Mouse (Mus musculus) MEL-GATA-1-ER (cell line): ENCODE data around the gene Dhx37.
"Not testable (repeated sequence)": the region's sequence is repeated elsewhere in the genome, so short reads cannot be mapped to it uniquely, and the experiment has no call there.

Source experiments
- DNase-seq: peaks from one replicate; pipeline ENCODE4 v3.0.0-alpha.2; 2012; ENCODE audit warnings: low read depth; ENCODE audit errors: extremely low read depth

Gene Dhx37

DNA sequence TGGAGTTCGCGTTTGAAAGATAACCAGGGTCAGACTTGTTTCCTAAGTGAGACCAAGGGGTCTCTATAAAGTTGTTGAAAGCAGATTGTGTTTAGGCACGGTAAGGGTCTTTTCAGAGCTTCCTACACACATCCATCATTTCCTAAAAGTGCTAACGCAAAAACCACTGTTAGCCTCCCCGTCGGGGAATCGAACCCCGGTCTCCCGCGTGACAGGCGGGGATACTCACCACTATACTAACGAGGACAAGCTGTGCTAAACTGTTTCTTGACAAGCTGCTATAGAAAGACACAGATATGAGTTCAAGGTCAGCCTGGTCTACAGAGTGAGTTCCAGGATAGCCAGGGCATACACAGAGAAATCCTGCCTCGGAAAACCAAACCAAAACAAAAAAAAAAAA lies 25.1 kb downstream of the Dhx37 start:
- DNase-seq: peak; percentile 95

DNA sequence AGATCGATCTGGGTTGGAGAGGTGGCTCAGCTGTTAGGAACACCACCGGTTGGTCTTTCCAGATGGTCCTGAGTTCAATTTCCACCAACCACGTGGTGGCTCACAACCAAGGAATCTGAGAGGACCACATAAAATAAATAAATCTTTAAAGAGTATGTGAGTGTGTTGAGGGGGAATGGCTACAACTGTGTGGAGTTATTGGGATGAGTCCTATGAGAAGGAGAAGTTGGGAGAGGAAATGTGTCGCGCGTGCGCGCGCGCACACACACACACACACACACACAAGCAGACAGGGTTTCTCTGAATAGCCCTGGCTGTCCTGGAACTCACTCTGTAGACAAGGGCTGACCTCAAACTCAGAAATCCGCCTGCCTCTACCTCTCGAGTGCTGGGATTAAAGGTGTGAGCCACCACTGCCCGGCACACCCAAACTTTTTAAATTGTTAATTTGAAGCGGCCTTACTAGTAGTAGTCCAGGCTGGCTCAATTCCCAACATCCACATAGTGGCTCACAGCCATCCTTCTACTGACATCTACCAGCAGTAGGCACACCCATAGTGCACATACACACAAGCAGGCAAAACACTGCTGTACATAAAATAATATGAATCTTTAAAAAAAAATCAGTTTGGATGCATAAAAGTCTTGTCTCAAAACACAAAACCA lies 25.9 kb downstream of the Dhx37 start:
- no peak for DNase-seq

DNA sequence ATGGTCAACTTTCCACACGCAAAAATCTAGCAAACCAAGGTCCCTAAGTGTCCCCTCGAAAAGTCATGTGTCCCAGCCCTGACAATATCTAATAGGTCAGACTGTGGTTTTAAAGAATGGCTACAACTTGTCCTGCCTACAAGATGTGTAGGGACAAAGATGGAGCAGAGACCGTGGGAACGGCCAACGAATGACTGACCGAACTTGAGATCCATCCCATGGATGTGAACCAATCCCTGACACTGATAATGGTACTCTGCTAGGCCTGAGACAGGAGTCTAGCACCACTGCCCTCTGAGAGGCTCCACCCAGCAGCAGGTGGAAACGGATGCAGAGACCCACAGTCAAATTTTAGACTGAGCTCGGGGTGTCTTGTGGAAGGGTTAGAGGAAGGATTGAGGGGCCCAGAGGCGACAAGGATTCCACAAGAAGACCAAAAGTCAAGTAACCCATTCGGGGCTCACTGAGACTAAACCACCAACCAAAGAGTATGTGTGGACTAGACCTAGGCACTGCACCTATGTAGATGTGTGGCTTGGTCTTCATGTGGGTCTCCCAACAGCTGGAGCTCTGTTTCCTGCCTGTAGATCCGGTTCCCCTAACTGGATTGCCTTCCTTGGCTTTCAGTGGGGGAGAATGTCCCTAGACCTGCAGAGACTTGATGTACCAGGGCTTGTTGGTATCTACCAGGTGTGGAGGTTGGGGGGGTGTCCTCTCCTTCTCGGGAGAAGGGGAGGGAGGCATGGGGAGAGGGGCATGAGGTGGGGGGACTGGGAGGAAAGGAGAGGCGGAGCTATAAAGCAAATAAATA lies 26.7 kb downstream of the Dhx37 start:
- no peak for DNase-seq

GRCm38 (mm10) chr5:125406322-125407016 lies 27.5 kb downstream of the Dhx37 start:
- no peak for DNase-seq

DNA sequence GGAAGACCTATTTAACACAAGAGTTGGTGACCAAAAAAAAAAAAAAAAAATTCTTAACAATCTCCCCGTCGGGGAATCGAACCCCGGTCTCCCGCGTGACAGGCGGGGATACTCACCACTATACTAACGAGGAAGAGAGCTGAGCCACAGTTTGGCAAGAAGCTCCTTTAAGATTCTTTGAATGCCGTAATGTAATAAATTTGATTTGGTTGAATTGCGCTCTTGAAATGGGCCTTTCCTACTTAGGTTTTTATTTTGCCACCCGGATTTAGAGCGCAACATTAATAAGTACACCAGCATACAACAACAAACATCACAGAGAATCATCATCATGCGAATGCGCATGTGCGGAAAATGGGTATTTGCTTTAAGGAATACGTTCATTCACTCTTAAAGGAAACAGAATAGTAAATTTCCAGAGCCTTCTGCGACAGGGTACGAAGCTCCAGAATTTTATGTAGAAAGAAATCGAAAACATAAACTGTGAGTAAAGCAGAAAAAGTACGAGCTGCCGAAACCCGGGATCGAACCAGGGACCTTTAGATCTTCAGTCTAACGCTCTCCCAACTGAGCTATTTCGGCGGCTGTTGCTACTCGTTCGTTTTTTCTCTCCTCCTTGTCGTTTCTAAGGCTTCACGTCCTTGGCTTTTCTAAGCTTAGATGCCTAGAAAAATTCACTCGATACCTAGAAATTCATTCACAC lies 28.2 kb downstream of the Dhx37 start:
- DNase-seq: no peak

- DNase-seq: peak; percentile 72
Measured at GRCm38 (mm10) chr5:125404903-125405545, 28.9 kb downstream of the Dhx37 start.

- no peak for DNase-seq
Measured at GRCm38 (mm10) chr5:125404536-125404902, 29.4 kb downstream of the Dhx37 start.

- DNase-seq: no peak
Measured at GRCm38 (mm10) chr5:125403481-125404465, 30.1 kb downstream of the Dhx37 start.

DNA sequence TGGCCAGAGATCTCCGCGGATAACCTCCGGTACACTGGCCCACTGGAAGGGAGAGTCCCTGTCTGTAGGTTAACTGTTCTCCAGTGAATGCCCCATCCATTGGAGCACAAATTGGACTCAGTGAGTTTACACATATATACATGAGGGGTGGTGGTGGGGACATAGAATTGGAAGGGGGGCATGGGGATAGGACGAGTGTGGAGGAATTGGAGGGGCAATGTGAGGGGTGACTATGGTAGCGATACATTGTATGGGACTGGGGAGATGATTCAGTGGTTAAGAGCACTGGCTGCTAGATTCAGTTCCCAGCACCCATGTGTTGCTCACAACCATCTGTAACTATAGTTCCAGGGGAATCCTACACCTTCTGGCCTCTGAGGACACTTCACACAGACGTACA lies 30.9 kb downstream of the Dhx37 start:
- no peak for DNase-seq

DNA sequence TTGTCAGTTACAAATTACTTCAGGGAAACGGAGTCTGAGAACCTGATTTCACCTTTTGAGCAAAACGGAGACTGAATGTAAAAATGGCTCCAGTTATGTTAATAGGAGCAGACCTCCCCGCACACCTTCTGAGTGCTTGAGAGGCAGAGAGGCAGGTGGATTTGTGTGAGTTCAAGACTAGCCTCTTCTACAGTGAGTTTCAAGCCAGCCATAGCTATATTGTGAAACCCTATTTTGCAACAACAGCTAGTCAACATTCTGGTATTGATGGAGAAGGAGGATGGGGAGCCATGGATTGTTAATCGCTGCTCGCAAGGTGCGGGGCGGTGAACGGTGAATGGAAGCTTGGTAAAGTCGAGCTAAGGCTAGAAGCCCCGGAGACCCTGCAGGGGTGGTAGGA lies 31.4 kb downstream of the Dhx37 start:
- DNase-seq: no peak

DNA sequence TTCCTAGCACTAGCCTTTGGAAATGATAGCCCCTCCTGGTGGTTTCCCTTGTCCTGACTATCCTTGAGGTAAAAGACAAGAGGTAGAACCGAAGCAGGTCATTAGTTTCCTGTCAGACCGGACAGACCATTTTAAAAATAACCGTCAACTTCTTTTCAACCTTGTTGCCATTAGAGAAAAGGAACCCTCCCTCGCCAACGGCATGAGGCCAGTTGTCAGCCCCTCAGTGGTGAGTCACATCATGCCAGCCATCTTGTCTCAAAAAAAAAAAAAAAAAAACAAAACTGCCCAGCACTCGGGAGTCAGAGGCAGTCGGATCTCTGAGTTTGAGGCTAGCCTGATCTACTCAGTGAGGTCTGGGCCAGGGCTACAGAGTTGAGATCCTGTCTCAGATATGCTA lies 33.0 kb downstream of the Dhx37 start:
- DNase-seq: no peak

- no peak for DNase-seq
Measured at GRCm38 (mm10) chr5:125395008-125395407, 38.9 kb downstream of the Dhx37 start.

DNA sequence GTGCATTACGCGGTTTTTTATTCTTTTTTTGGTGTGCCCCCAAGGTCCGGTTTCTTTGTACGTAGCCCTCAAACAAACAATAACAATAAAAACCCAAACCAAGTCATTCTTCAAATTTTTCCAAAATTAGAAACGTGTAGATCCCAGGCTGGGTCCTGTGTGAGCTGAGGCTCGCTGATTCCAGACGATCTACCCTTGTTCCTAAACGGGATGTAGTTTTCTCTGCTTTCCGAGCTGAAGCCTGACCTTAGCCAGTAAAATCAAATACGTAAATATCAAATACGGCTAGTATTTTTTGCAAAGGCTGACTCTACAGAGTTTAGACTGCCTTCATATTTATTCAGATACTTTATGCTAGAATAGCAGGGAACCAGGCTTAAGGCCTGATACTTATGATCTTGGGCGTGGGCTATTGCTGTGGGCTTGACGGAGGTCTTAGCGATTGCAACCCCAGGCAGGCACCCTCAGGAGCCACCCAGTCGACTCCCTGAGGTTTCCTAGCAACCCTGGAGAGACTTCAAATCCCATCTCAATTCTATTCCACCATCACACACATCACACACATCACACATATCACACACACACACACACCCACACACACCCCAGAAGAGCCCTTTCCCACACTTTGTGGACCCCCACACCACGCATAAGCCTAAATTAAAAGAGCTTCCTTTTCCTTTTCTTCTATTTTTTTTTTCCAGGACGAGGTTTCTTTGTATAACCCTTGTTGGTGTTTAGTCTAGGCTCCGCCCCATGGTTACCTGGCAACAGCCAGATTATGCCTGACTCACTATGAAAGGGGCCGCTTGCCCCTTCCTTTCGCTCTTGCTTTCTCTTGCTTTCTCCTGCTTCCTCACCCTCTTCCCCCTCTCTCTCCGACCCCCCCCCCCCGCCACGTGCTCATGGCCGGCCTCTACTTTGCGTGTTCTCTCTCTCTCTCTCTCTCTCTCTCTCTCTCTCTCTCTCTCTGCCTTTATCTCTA lies 40.0 kb downstream of the Dhx37 start:
- DNase-seq: peak; percentile 94

DNA sequence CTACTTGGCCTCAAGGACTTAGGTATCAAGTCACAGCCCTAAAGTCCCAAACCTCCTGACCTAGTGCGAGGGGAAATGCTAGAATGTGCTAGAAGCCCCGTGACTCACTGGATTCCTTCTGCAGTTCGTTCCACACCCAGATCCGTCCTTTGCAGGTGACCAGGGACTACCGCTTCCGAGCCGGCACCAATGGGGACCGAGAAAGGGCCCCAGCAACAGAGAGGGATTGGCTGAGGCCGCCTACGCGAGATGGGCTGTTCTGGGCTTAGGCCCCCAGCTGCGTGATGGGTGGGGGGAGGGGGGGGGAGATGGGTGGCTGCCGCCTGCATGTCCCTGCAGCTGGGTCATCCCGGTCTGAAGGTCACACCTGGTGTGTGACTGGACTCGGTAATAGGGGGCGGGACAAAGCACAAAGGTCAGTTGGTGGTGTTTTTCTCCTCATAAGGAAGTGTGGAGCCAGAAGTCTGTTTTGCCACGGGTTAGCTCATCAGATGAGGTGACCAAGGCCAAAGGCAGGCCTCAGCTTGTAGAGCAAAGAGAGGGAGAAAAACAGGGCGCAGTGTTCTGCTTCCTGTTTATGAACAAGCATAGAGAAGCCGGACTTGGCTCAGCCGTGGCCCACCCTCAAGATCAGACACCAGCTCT lies 40.8 kb downstream of the Dhx37 start:
- DNase-seq: peak; percentile 98

- no peak for DNase-seq
Measured at GRCm38 (mm10) chr5:125392618-125392976, 41.3 kb downstream of the Dhx37 start.

GRCm38 (mm10) chr5:125392176-125392575 lies 41.7 kb downstream of the Dhx37 start:
- not testable (repeated sequence) for DNase-seq

DNA sequence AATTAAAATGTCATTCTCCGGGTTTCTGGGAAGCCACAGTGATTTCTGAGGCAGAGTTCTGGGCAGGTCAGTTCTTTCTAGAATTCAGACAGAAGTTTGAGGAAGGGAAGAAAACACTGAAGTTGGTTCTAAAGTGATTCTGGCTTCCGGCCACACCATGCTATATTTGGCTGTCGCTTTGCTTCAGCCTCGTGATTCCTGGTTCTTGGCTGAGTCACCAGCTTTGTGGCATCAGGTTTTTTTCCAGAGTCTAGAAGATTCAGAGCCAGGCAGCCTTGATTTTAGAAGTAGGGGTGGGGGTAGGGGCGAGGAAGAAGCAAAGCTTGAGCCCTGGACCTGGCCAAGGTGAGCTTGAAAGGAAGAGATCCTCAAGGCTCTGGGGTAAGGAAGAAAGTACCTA lies 42.3 kb downstream of the Dhx37 start:
- no peak for DNase-seq

DNA sequence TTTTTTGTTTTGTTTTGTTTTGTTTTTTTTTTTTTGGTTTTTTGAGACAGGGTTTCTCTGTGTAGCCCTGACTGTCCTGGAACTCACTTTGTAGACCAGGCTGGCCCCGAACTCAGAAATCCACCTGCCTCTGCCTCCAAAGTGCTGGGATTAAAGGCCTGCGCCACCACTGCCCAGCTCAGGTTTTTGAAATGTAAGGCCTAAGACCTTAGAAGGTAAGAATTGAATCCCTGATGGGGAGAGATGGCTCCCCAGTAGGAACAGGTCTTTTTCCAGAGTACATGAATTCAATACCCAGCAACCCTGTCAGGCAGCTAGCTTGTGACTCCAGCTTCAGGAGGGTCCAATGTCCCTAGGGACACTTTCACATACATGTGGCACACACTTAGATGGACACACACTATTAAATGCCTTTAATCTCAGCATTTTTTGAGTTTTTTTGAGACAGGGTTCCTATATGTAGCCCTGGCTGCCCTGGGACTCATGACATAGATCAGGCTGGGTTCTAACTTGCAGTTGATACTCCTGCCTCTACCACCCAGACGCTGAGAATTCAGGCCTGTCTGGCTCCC lies 42.9 kb downstream of the Dhx37 start:
- no peak for DNase-seq
